Mouse (Mus musculus): ENCODE measurements around the gene Ttf2. TPM values are rescaled to one million over a fixed set of nuclear protein-coding genes. Genes with fewer than 3 reads are reported as not detected.

The Ttf2 gene
- polyA plus RNA-seq, 1 experiment = 5.2 TPM

GRCm38 (mm10) chr3:100910621-100911020 lies 58.8 kb downstream of the Ttf2 start:
- Histone ChIP-seq H3K79me2 (ENCODE audit: control insufficient read depth, insufficient read depth) (no peaks in the 10 kb centered on the region), H3K36me3 (ENCODE audit: control insufficient read depth, insufficient read depth) (no peaks in the 10 kb centered on the region), H3K27me3 (ENCODE audit: control insufficient read depth, insufficient read depth, insufficient read length) (no peaks in the 10 kb centered on the region), H3K4me3 (no peak overlapping the region), H3ac (ENCODE audit: control insufficient read depth, insufficient read length) (no peak overlapping the region), H3K4me2 (ENCODE audit: low read depth) (no peak overlapping the region)
- TF ChIP-seq REST (IDR thresholded peaks at IDR 0.05; ENCODE audit: insufficient read depth, insufficient read length) = no peak
- TF ChIP-seq POLR2AphosphoS2 (IDR thresholded peaks at IDR 0.05; ENCODE audit: insufficient read length, low read depth) = no peak

- Histone ChIP-seq H3K4me3 (no peak overlapping the region), H3K79me2 (ENCODE audit: control insufficient read depth, insufficient read depth) (no peaks in the 10 kb centered on the region), H3K36me3 (ENCODE audit: control insufficient read depth, insufficient read depth) (no peaks in the 10 kb centered on the region), H3ac (ENCODE audit: control insufficient read depth, insufficient read length) (no peak overlapping the region), H3K27me3 (ENCODE audit: control insufficient read depth, insufficient read depth, insufficient read length) (no peaks in the 10 kb centered on the region), H3K4me2 (ENCODE audit: low read depth) (peak overlapping the region; percentile 1)
- TF ChIP-seq CEBPB (IDR thresholded peaks at IDR 0.05; ENCODE audit: insufficient read depth, poor library complexity, severe bottlenecking) (no peak), MAX (IDR thresholded peaks at IDR 0.05; ENCODE audit: low read depth) (no peak), E2F4 (IDR thresholded peaks at IDR 0.05; ENCODE audit: insufficient read depth) (no peak), TCF12 (IDR thresholded peaks at IDR 0.05; ENCODE audit: insufficient read depth, poor library complexity, severe bottlenecking) (no peak), REST (IDR thresholded peaks at IDR 0.05; ENCODE audit: insufficient read depth, insufficient read length) (no peak), TCF3 (IDR thresholded peaks at IDR 0.05; ENCODE audit: insufficient read length, low read depth) (no peak), USF1 (IDR thresholded peaks at IDR 0.05; ENCODE audit: low read depth) (no peak), POLR2AphosphoS2 (IDR thresholded peaks at IDR 0.05; ENCODE audit: insufficient read length, low read depth) (no peak), SRF (IDR thresholded peaks at IDR 0.05; ENCODE audit: control insufficient read depth, insufficient read length, low read depth) (no peak), POLR2A (IDR thresholded peaks at IDR 0.05; ENCODE audit: insufficient read length, low read depth) (no peak), MYOD1 (IDR thresholded peaks at IDR 0.05; ENCODE audit: control insufficient read depth in 1 of 3, insufficient read length in 2 of 3, low read depth in 2 of 3) (no peak), MYOG (IDR thresholded peaks at IDR 0.05; ENCODE audit: control insufficient read depth in 1 of 3, insufficient read depth in 1 of 3, insufficient read length in 2 of 3, low read depth in 2 of 3) (no peak)
Observed at GRCm38 (mm10) chr3:100908594-100908993, 60.9 kb downstream of the Ttf2 start.

- H3K27me3 ChIP-seq (ENCODE audit: control insufficient read depth, insufficient read depth, insufficient read length) = no peaks in the 10 kb centered on the region
- no peak overlapping the region for H3K4me2 ChIP-seq (ENCODE audit: low read depth)
- H3ac ChIP-seq (ENCODE audit: control insufficient read depth, insufficient read length) = no peak overlapping the region
- H3K4me3 ChIP-seq = no peak overlapping the region
- H3K79me2 ChIP-seq (ENCODE audit: control insufficient read depth, insufficient read depth) = no peaks in the 10 kb centered on the region
- TF ChIP-seq MAX (IDR thresholded peaks at IDR 0.05; ENCODE audit: low read depth) (no peak), MYOD1 (IDR thresholded peaks at IDR 0.05; ENCODE audit: control insufficient read depth in 1 of 3, insufficient read length in 2 of 3, low read depth in 2 of 3) (no peak), SRF (IDR thresholded peaks at IDR 0.05; ENCODE audit: control insufficient read depth, insufficient read length, low read depth) (no peak), USF1 (IDR thresholded peaks at IDR 0.05; ENCODE audit: low read depth) (no peak)
- H3K36me3 ChIP-seq (ENCODE audit: control insufficient read depth, insufficient read depth) = no peaks in the 10 kb centered on the region
Observed at GRCm38 (mm10) chr3:100906916-100907315, 62.5 kb downstream of the Ttf2 start.

- no peak for TF ChIP-seq E2F4 (IDR thresholded peaks at IDR 0.05; ENCODE audit: insufficient read depth)
- TF ChIP-seq REST (IDR thresholded peaks at IDR 0.05; ENCODE audit: insufficient read depth, insufficient read length) = no peak
- no peak for TF ChIP-seq USF1 (IDR thresholded peaks at IDR 0.05; ENCODE audit: low read depth)
- TF ChIP-seq POLR2A (IDR thresholded peaks at IDR 0.05; ENCODE audit: insufficient read length, low read depth) = no peak
- no peak for TF ChIP-seq SRF (IDR thresholded peaks at IDR 0.05; ENCODE audit: control insufficient read depth, insufficient read length, low read depth)
- TF ChIP-seq MAX (IDR thresholded peaks at IDR 0.05; ENCODE audit: low read depth) = no peak
- TF ChIP-seq CEBPB (IDR thresholded peaks at IDR 0.05; ENCODE audit: insufficient read depth, poor library complexity, severe bottlenecking) = no peak
- Histone ChIP-seq H3K4me3 (no peak overlapping the region), H3K36me3 (ENCODE audit: control insufficient read depth, insufficient read depth) (no peaks in the 10 kb centered on the region), H3ac (ENCODE audit: control insufficient read depth, insufficient read length) (no peak overlapping the region), H3K27me3 (ENCODE audit: control insufficient read depth, insufficient read depth, insufficient read length) (no peaks in the 10 kb centered on the region), H3K79me2 (ENCODE audit: control insufficient read depth, insufficient read depth) (no peaks in the 10 kb centered on the region), H3K4me2 (ENCODE audit: low read depth) (no peak overlapping the region)
Observed at GRCm38 (mm10) chr3:100906128-100906527, 63.3 kb downstream of the Ttf2 start.

GRCm38 (mm10) chr3:100895500-100895899 lies 74.0 kb downstream of the Ttf2 start:
- TF ChIP-seq MYOD1 (IDR thresholded peaks at IDR 0.05; ENCODE audit: control insufficient read depth in 1 of 3, insufficient read length in 2 of 3, low read depth in 2 of 3) (no peak), TCF3 (IDR thresholded peaks at IDR 0.05; ENCODE audit: insufficient read length, low read depth) (no peak), SRF (IDR thresholded peaks at IDR 0.05; ENCODE audit: control insufficient read depth, insufficient read length, low read depth) (no peak), MAX (IDR thresholded peaks at IDR 0.05; ENCODE audit: low read depth) (no peak), REST (IDR thresholded peaks at IDR 0.05; ENCODE audit: insufficient read depth, insufficient read length) (no peak), POLR2A (IDR thresholded peaks at IDR 0.05; ENCODE audit: insufficient read length, low read depth) (no peak), E2F4 (IDR thresholded peaks at IDR 0.05; ENCODE audit: insufficient read depth) (no peak), POLR2AphosphoS2 (IDR thresholded peaks at IDR 0.05; ENCODE audit: insufficient read length, low read depth) (no peak), CEBPB (IDR thresholded peaks at IDR 0.05; ENCODE audit: insufficient read depth, poor library complexity, severe bottlenecking) (no peak), TCF12 (IDR thresholded peaks at IDR 0.05; ENCODE audit: insufficient read depth, poor library complexity, severe bottlenecking) (no peak), MYOG (IDR thresholded peaks at IDR 0.05; ENCODE audit: control insufficient read depth in 1 of 3, insufficient read depth in 1 of 3, insufficient read length in 2 of 3, low read depth in 2 of 3) (no peak), USF1 (IDR thresholded peaks at IDR 0.05; ENCODE audit: low read depth) (no peak)
- no peaks in the 10 kb centered on the region for H3K27me3 ChIP-seq (ENCODE audit: control insufficient read depth, insufficient read depth, insufficient read length)
- H3K36me3 ChIP-seq (ENCODE audit: control insufficient read depth, insufficient read depth) = no peaks in the 10 kb centered on the region
- H3K79me2 ChIP-seq (ENCODE audit: control insufficient read depth, insufficient read depth) = no peaks in the 10 kb centered on the region
- H3K4me3 ChIP-seq = no peak overlapping the region
- H3K4me2 ChIP-seq (ENCODE audit: low read depth) = no peak overlapping the region
- H3ac ChIP-seq (ENCODE audit: control insufficient read depth, insufficient read length) = no peak overlapping the region
